Mouse (Mus musculus) bone marrow macrophage, adult 2 months (primary cell): Measurements from ENCODE around the gene Rtkn. TPM values are rescaled to one million over a fixed set of nuclear protein-coding genes. Genes with fewer than 3 reads are reported as not detected.

Experiments
- H3K27ac ChIP-seq: 2 replicates; pipeline ENCODE4 v1.5.1; 2012; ENCODE audit warnings: low read depth, low read length; ENCODE audit not compliant: insufficient read depth
- H3K4me1 ChIP-seq: 2 replicates; pipeline ENCODE4 v1.6.1; 2012; ENCODE audit warnings: low read length; ENCODE audit not compliant: control insufficient read depth, insufficient read depth
- H3K4me3 ChIP-seq: 2 replicates; pipeline ENCODE4 v1.5.1; 2012; ENCODE audit warnings: mild to moderate bottlenecking, low read length, moderate library complexity; ENCODE audit not compliant: insufficient read depth
- CTCF ChIP-seq: IDR thresholded peaks from 2 replicates; pipeline ENCODE4 v1.5.1; 2012; ENCODE audit warnings: low read depth, mild to moderate bottlenecking, low read length, moderate library complexity
- POLR2A ChIP-seq: IDR thresholded peaks from 2 replicates; pipeline ENCODE4 v1.6.1; 2012; ENCODE audit warnings: mild to moderate bottlenecking, low read depth, low read length, borderline replicate concordance
- polyA plus RNA-seq: library from polyadenylated mRNA; stranded (reverse); fragments of >200 nt; gene quantifications from 2 replicates; pipeline ENCODE4 v1.2.4, GENCODE M21; 2012; ENCODE audit not compliant: missing spikeins, insufficient read depth, insufficient read length

The Rtkn gene
- polyA plus RNA-seq, 1 experiment, result 1.8 TPM

DNA sequence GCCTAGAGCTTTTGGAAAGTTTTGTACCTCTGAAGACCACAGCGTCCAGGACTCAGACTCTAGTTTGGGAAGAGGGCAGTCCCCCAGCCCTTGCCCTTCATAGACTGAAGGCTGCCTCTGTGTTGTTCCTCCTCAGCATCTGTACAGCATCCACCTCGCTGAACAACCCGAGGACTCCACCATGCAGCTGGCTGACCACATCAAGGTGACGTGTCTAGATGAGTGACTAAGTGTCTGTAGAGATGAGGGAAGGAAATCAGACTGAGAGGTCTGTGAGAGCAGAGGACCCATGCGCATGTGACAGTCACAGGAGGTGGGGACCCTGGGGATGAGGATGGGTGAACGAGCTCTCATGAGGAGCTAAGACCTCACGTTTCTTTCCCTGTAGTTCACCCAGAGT is 58.3 kb downstream of the Rtkn start:
- no peak for TF ChIP-seq POLR2A
- TF ChIP-seq CTCF, result no peak
- H3K27ac ChIP-seq, result no peak overlapping the region
- H3K4me1 ChIP-seq, result no peaks in the 10 kb centered on the region
- H3K4me3 ChIP-seq, result no peak overlapping the region

DNA sequence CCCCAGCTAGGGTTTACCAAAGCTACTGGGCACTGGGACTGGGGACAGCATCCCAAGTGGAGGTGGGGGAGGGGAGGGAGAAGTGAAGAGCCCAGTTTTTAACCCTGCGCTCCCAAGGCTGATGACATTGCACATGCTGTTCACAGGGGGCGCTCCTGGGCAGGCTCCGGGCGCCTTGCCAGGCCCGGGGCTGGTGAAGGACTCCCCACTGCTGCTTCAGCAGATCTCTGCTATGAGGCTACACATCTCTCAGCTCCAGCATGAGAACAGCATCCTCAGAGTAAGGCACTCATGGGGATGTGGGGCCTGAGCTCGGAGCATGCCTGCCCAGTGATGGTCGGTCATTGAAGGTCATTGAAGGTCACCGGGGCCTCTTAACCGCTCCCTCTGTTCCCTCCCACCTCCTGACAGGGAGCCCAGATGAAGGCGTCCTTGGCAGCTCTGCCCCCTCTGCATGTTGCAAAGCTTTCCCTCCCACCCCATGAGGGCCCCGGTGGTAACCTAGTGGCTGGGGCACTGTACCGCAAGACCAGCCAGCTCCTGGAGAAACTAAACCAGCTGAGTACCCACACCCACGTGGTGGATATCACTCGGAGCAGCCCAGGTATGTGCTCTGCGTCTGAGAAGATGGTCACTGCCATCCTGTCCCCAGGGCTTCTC is 62.2 kb downstream of the Rtkn start:
- TF ChIP-seq POLR2A, result no peak
- TF ChIP-seq CTCF, result no peak
- H3K27ac ChIP-seq, result no peak overlapping the region
- no peaks in the 10 kb centered on the region for H3K4me1 ChIP-seq
- no peak overlapping the region for H3K4me3 ChIP-seq

Other genes starting within 250 kb of the Rtkn start
- gene Sema4f, start 195.7 kb upstream of the Rtkn start, polyA plus RNA-seq, result not detected in 2 replicates
- gene M1ap, start 188.6 kb upstream of the Rtkn start, polyA plus RNA-seq, result 2.4 and 7.0 TPM in 2 replicates
- 69.9 and 72.0 TPM in 2 replicates for gene Dok1, start 102.0 kb upstream of the Rtkn start, polyA plus RNA-seq
- 18.8 and 21.2 TPM in 2 replicates for gene Loxl3, start 101.3 kb upstream of the Rtkn start, polyA plus RNA-seq
- 354 and 391 TPM in 2 replicates for gene Aup1, start 80.9 kb upstream of the Rtkn start, polyA plus RNA-seq
- gene Htra2, start 80.2 kb upstream of the Rtkn start, polyA plus RNA-seq, result 90.8 and 108 TPM in 2 replicates
- 0.83 and 1.6 TPM in 2 replicates for gene Dqx1, start 77.6 kb upstream of the Rtkn start, polyA plus RNA-seq
- gene Tlx2, start 65.2 kb upstream of the Rtkn start, polyA plus RNA-seq, result not detected in 2 replicates
- 31.0 and 37.0 TPM in 2 replicates for gene Pcgf1, start 57.6 kb upstream of the Rtkn start, polyA plus RNA-seq
- gene Lbx2, start 49.1 kb upstream of the Rtkn start, polyA plus RNA-seq, result 0.78 TPM in 1 of 2 replicates, not detected in the other
- 3.2 and 6.1 TPM in 2 replicates for gene Ccdc142, start 33.9 kb upstream of the Rtkn start, polyA plus RNA-seq
- 5.5 and 6.1 TPM in 2 replicates for gene Gm42688, start 33.8 kb upstream of the Rtkn start, polyA plus RNA-seq
- gene Mrpl53, start 26.4 kb upstream of the Rtkn start, polyA plus RNA-seq, result 26.5 and 26.9 TPM in 2 replicates
- 16.1 and 17.1 TPM in 2 replicates for gene Mogs, start 20.0 kb upstream of the Rtkn start, polyA plus RNA-seq
- gene Wbp1, start 13.9 kb upstream of the Rtkn start, polyA plus RNA-seq, result 20.3 and 27.1 TPM in 2 replicates
- 25.1 and 26.8 TPM in 2 replicates for gene Ino80b, start 10.0 kb upstream of the Rtkn start, polyA plus RNA-seq
- 1.5 and 3.5 TPM in 2 replicates for gene Wdr54, start 20.9 kb downstream of the Rtkn start, polyA plus RNA-seq
- not detected in 2 replicates for gene 1700003E16Rik, start 20.9 kb downstream of the Rtkn start, polyA plus RNA-seq
- 87.2 and 98.2 TPM in 2 replicates for gene Dctn1, start 30.5 kb downstream of the Rtkn start, polyA plus RNA-seq
- 0.55 TPM in 1 of 2 replicates, not detected in the other for gene Slc4a5, start 84.4 kb downstream of the Rtkn start, polyA plus RNA-seq
- gene Mthfd2, start 190.4 kb downstream of the Rtkn start, polyA plus RNA-seq, result 21.1 and 28.1 TPM in 2 replicates
- gene Mob1a, start 190.6 kb downstream of the Rtkn start, polyA plus RNA-seq, result 166 and 182 TPM in 2 replicates
- 24.8 and 35.7 TPM in 2 replicates for gene Bola3, start 213.7 kb downstream of the Rtkn start, polyA plus RNA-seq